ENCODE assay signal across 11 mouse cellular contexts in the genomic region with DNA sequence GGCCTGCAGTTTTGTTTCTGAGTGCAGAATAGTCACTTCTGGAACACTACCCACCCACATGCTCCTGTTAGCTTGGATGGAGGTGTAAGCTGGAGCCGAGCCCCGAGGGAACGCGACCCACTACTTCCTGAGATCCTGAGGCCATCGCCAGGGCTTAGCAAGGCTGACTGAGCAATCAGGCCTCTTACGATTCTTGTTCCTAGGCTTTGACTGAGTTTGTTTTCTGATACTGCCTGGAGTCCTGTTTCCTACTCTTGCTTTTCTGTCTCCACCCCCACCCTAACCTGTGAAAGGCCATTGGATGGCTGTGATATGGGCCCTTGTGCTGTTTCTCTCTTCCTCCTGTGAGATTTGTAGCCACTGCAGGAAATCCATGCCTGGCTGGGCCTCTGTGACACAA. TPM values are rescaled to one million over a fixed set of nuclear protein-coding genes. Genes with fewer than 3 reads are reported as not detected.
A peak's percentile ranks its signal among the peaks of the same experiment; 100 is the strongest.
DNase-seq lines count a peak whose midpoint lies in the region; ATAC-seq and TF ChIP-seq lines count a peak whose summit lies in the region.
"Had no signal": no experiment of that assay in that cellular context is flagged by ENCODE, and none has a peak within 500 bp of the region (broad histone marks: within the 10 kb centered on the region; RNA-seq: fewer than 3 reads in every experiment).

No protein-coding gene starts in this region.

- peaks cover 46% of the 10 kb centered on the region for H3K4me1 ChIP-seq in embryonic facial prominence, embryonic 14.5 days (ENCODE audit: control insufficient read depth, insufficient read depth, low read length)
- peaks cover 61% of the 10 kb centered on the region for H3K4me1 ChIP-seq in midbrain, embryonic 14.5 days (ENCODE audit: control insufficient read depth, insufficient read depth, low read length)

- DNase-seq in CD4-positive, CD25-positive, alpha-beta regulatory T cell, adult 2 months (ENCODE audit: low read depth, low spot score) = peak; percentile 43
- peak; percentile 34 for DNase-seq in layer of hippocampus, adult 9-11 months
- DNase-seq in layer of hippocampus, postnatal 36 days = no peak
- peak; percentile 43 for DNase-seq in embryonic facial prominence, embryonic 14.5 days (ENCODE audit: low spot score)
- DNase-seq in midbrain, embryonic 14.5 days = no peak
- no peak for DNase-seq in left cerebral cortex, adult 2 months (ENCODE audit: extremely low spot score in 1 of 2, low spot score in 2 of 2)
- DNase-seq in frontal cortex, adult 2 months (ENCODE audit: extremely low spot score in 1 of 2, low spot score in 1 of 2) = no peak
- DNase-seq: cerebellum, adult 11 months; heart, postnatal 14 days had no signal

- 31% methylated on average over 6 of the region's 6 CpGs for WGBS in embryonic facial prominence, embryonic 14.5 days
- WGBS in midbrain, embryonic 14.5 days = 41% methylated on average over 6 of the region's 6 CpGs

- H3K27me3 ChIP-seq in embryonic facial prominence, embryonic 14.5 days (replicated peaks; ENCODE audit: control insufficient read depth, insufficient read depth, low read length) = no peaks in the 10 kb centered on the region
- no peaks in the 10 kb centered on the region; the same call in 1 of the 2 replicates for H3K27me3 ChIP-seq in midbrain, embryonic 14.5 days (ENCODE audit: control insufficient read depth, insufficient read depth, low read length)
- H3K27me3 ChIP-seq: limb, embryonic 15.5 days had no signal

- 0 out of 2 replicates have a peak overlapping the region, but pooled peaks have one; percentile 20 for H3K4me2 ChIP-seq in embryonic facial prominence, embryonic 14.5 days (ENCODE audit: low read depth, low read length)
- peak overlapping the region; percentile 21; the same call in 1 of the 2 replicates for H3K4me2 ChIP-seq in midbrain, embryonic 14.5 days (ENCODE audit: low read length)
- H3K4me2 ChIP-seq: limb, embryonic 15.5 days had no signal

- no peak for TF ChIP-seq CTCF in left cerebral cortex, adult 2 months (IDR thresholded peaks at IDR 0.05)

- H3K9ac ChIP-seq in embryonic facial prominence, embryonic 14.5 days (ENCODE audit: low read depth, low read length) = no peak overlapping the region; the same call in 1 of the 2 replicates
- H3K9ac ChIP-seq in midbrain, embryonic 14.5 days (replicated peaks; ENCODE audit: low read length) = no peak overlapping the region
- H3K9ac ChIP-seq: limb, embryonic 15.5 days had no signal

- H3K27ac ChIP-seq in embryonic facial prominence, embryonic 14.5 days (replicated peaks; ENCODE audit: low read depth, low read length) = no peak overlapping the region
- no peak overlapping the region for H3K27ac ChIP-seq in midbrain, embryonic 14.5 days (replicated peaks; ENCODE audit: low read depth, low read length)
- no peak overlapping the region for H3K27ac ChIP-seq in left cerebral cortex, adult 2 months
- H3K27ac ChIP-seq: limb, embryonic 15.5 days had no signal

- no peaks in the 10 kb centered on the region for H3K9me3 ChIP-seq in embryonic facial prominence, embryonic 14.5 days (ENCODE audit: control insufficient read depth, low read length)
- no peaks in the 10 kb centered on the region for H3K9me3 ChIP-seq in midbrain, embryonic 14.5 days (ENCODE audit: control insufficient read depth, low read length)
- H3K9me3 ChIP-seq: limb, embryonic 15.5 days had no signal

- H3K36me3 ChIP-seq in embryonic facial prominence, embryonic 14.5 days (ENCODE audit: control insufficient read depth, insufficient read depth, low read length) = no peaks in the 10 kb centered on the region
- H3K36me3 ChIP-seq in midbrain, embryonic 14.5 days (ENCODE audit: control insufficient read depth, insufficient read depth, low read length) = no peaks in the 10 kb centered on the region
- H3K36me3 ChIP-seq: limb, embryonic 15.5 days had no signal

- intact Hi-C loops in left cerebral cortex, adult 2 months (cut with DNase I) = loop anchor here (1.0 kb wide), 1 partner anchor 48 kb away; no protein-coding TSS in a partner anchor

- no peak overlapping the region for H3K4me3 ChIP-seq in embryonic facial prominence, embryonic 14.5 days (ENCODE audit: low read depth, low read length)
- H3K4me3 ChIP-seq in midbrain, embryonic 14.5 days (replicated peaks; ENCODE audit: low read depth, low read length) = no peak overlapping the region
- H3K4me3 ChIP-seq in left cerebral cortex, adult 2 months = no peak overlapping the region
- H3K4me3 ChIP-seq: limb, embryonic 15.5 days had no signal

- ATAC-seq in CD4-positive, CD25-positive, alpha-beta regulatory T cell, adult 4 months = no peak
- ATAC-seq in embryonic facial prominence, embryonic 14.5 days (ENCODE audit: low read depth) = no peak
- no peak for ATAC-seq in midbrain, embryonic 14.5 days (ENCODE audit: low FRiP score, low TSS enrichment)

RNA-seq across cellular contexts. Expression of gene Med13l, which starts 3.1 kb away (rescaled TPM):
- polyA plus RNA-seq in CD4-positive, CD25-positive, alpha-beta regulatory T cell, adult 4 months (2017; shearing (Covaris generic)) = 10 to 100 TPM; 22.0 to 25.3 TPM
- total RNA-seq in layer of hippocampus, postnatal 36 days (2021) = 100 to 1,000 TPM; 103 to 127 TPM
- polyA plus RNA-seq in embryonic facial prominence, embryonic 14.5 days (2014; fragmentation: Nextera tagmentation; extraction: Ambion mirVana) = 15.7 and 16.5 TPM in 2 replicates
- polyA plus RNA-seq in midbrain, embryonic 14.5 days (2014; fragmentation: Nextera tagmentation; extraction: Ambion mirVana) = 17.0 and 20.5 TPM in 2 replicates
- total RNA-seq in left cerebral cortex, adult 2 months (2021) = 100 to 1,000 TPM; 118 to 123 TPM
- polyA plus RNA-seq in frontal cortex, adult 2 months (2012; rRNA removed) = 29.3 and 30.9 TPM in 2 replicates

Comparison
In these comparisons a context has a peak if more than half of its experiments do, and no peak if none do; other contexts are left out.
1. DNase-seq: peak in CD4-positive, CD25-positive, alpha-beta regulatory T cell, adult 2 months (single experiment), layer of hippocampus, adult 9-11 months (single experiment) and embryonic facial prominence, embryonic 14.5 days (single experiment); none in layer of hippocampus, postnatal 36 days (0 of 2), midbrain, embryonic 14.5 days (single experiment), left cerebral cortex, adult 2 months (0 of 2) and frontal cortex, adult 2 months (0 of 2).